Mouse (Mus musculus) midbrain, embryonic 15.5 days (tissue): ENCODE measurements at regions not wholly inside any gene's neighbourhood (a gene's known extent, or its start where the extent isn't known, plus 50 kb on each side); places are given as distances from the start of the nearest gene placed in this dataset.
A peak's percentile ranks its signal among the peaks of the same experiment; 100 is the strongest.

Experiments used
- ATAC-seq: fragments of 200-750 bp; cut with Nextera tagmentation; replicated peaks from 2 replicates; pipeline ENCODE4 v1.8.0; 2017; ENCODE audit warnings: moderate TSS enrichment
- H3K27ac ChIP-seq: fragments of 300-500 bp; sonication (generic); 2 replicates; pipeline ENCODE4 v1.5.1; 2015; ENCODE audit warnings: mild to moderate bottlenecking, inconsistent platforms
- H3K27me3 ChIP-seq: fragments of 300-500 bp; sonication (generic); replicated peaks from 2 replicates; pipeline ENCODE4 v1.6.1; 2015; ENCODE audit warnings: inconsistent platforms
- H3K36me3 ChIP-seq: fragments of 300-500 bp; sonication (generic); replicated peaks from 2 replicates; pipeline ENCODE4 v1.6.1; 2015; ENCODE audit warnings: inconsistent platforms
- H3K4me1 ChIP-seq: fragments of 300-500 bp; sonication (generic); 2 replicates; pipeline ENCODE4 v1.6.1; 2015; ENCODE audit warnings: inconsistent platforms
- H3K4me2 ChIP-seq: fragments of 300-500 bp; sonication (generic); 2 replicates; pipeline ENCODE4 v1.6.1; 2015; ENCODE audit warnings: inconsistent platforms, mild to moderate bottlenecking, moderate library complexity
- H3K4me3 ChIP-seq: fragments of 300-500 bp; sonication (generic); 2 replicates; pipeline ENCODE4 v1.5.1; 2015; ENCODE audit warnings: mild to moderate bottlenecking, inconsistent platforms
- H3K9ac ChIP-seq: fragments of 300-500 bp; sonication (generic); 2 replicates; pipeline ENCODE4 v1.6.1; 2015; ENCODE audit warnings: mild to moderate bottlenecking, inconsistent platforms
- H3K9me3 ChIP-seq: fragments of 300-500 bp; sonication (generic); 2 replicates; pipeline ENCODE4 v1.6.1; 2016; ENCODE audit warnings: inconsistent platforms
- WGBS: fragments of 180-500 bp; shearing (Covaris S2); methylation state at CpG from one replicate; pipeline ENCODE4 v1.1.7; 2015; ENCODE audit warnings: mixed read lengths; 5-methylcytosine and 5-hydroxymethylcytosine counted together

GRCm38 (mm10) chr14:101067082-101067481 is 133.0 kb downstream of the Prr30 start:
- Histone ChIP-seq H3K27me3 (no peaks in the 10 kb centered on the region), H3K4me2 (no peak overlapping the region), H3K9ac (no peak overlapping the region), H3K9me3 (no peaks in the 10 kb centered on the region), H3K27ac (no peak overlapping the region), H3K4me1 (no peaks in the 10 kb centered on the region), H3K4me3 (no peak overlapping the region), H3K36me3 (no peaks in the 10 kb centered on the region)
- WGBS, result 89% methylated on average over 1 of the region's 1 CpGs
- ATAC-seq, result no peak

DNA sequence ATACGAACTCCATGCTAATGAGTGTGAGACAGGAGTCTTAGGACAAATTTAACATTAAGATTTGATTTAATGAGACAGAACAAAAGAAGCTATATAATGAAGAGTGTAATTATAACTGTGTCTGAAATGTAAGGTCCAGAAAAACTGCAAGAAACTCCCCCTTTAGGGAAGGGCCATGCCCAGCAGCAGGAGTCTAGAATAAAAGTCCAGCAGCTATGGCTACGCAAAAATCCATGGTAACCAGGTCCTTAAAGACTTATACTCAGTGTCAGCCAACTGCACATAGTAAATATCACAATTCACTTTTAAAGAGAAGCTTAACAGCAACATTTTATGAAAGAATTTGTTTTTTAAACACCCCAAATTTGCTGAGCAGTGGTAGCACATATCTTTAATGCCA is 143.3 kb downstream of the Prr30 start:
- Histone ChIP-seq H3K4me2 (no peak overlapping the region), H3K36me3 (no peaks in the 10 kb centered on the region), H3K4me3 (no peak overlapping the region), H3K9me3 (no peaks in the 10 kb centered on the region), H3K9ac (no peak overlapping the region), H3K27ac (no peak overlapping the region), H3K27me3 (no peaks in the 10 kb centered on the region), H3K4me1 (no peaks in the 10 kb centered on the region)
- 78% methylated on average over 2 of the region's 2 CpGs for WGBS
- no peak for ATAC-seq

- Histone ChIP-seq H3K27me3 (no peaks in the 10 kb centered on the region), H3K4me1 (no peaks in the 10 kb centered on the region), H3K9ac (no peak overlapping the region), H3K4me3 (no peak overlapping the region), H3K9me3 (no peaks in the 10 kb centered on the region), H3K36me3 (no peaks in the 10 kb centered on the region), H3K27ac (no peak overlapping the region), H3K4me2 (no peak overlapping the region)
- WGBS, result 33% methylated on average over 3 of the region's 3 CpGs
- ATAC-seq, result peak; percentile 59
Observed at GRCm38 (mm10) chr14:101055915-101056314, 144.2 kb downstream of the Prr30 start.

- Histone ChIP-seq H3K4me1 (no peaks in the 10 kb centered on the region), H3K4me2 (no peak overlapping the region), H3K9ac (no peak overlapping the region), H3K27me3 (no peaks in the 10 kb centered on the region), H3K9me3 (no peaks in the 10 kb centered on the region), H3K4me3 (no peak overlapping the region), H3K36me3 (no peaks in the 10 kb centered on the region), H3K27ac (no peak overlapping the region)
- no peak for ATAC-seq
- 62% methylated on average over 4 of the region's 4 CpGs for WGBS
Observed at GRCm38 (mm10) chr14:101054786-101055185, 145.3 kb downstream of the Prr30 start.

DNA sequence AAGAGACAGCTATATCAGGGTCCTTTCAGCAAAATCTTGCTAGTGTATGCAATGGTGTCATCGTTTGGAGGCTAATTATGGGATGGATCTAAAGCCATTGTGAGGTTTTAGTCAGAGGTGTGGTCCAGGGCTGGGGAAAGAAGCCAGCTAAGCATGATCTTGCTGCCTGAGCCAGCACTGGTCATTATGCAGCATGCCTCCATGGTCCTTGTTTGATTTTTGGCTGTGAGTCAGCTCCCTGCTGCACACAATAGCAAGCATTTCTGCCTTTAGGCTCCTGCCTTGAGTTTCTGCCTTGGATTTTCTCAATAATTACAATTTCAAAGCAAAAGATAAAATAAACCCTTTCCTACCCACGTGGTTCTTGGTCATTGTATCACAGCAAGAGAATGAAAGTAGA is 147.4 kb downstream of the Prr30 start:
- no peaks in the 10 kb centered on the region for H3K36me3 ChIP-seq
- no peak overlapping the region for H3K27ac ChIP-seq
- ATAC-seq, result no peak
- H3K9ac ChIP-seq, result no peak overlapping the region
- no peaks in the 10 kb centered on the region for H3K4me1 ChIP-seq
- no peaks in the 10 kb centered on the region for H3K27me3 ChIP-seq
- H3K4me2 ChIP-seq, result no peak overlapping the region
- H3K4me3 ChIP-seq, result no peak overlapping the region
- no peaks in the 10 kb centered on the region for H3K9me3 ChIP-seq
- WGBS, result 60% methylated on average over 2 of the region's 2 CpGs

GRCm38 (mm10) chr14:101050212-101050611 is 149.9 kb downstream of the Prr30 start:
- ATAC-seq, result no peak
- WGBS, result 94% methylated on average over 2 of the region's 2 CpGs
- H3K9me3 ChIP-seq, result no peaks in the 10 kb centered on the region
- H3K27ac ChIP-seq, result no peak overlapping the region
- H3K36me3 ChIP-seq, result no peaks in the 10 kb centered on the region
- H3K27me3 ChIP-seq, result no peaks in the 10 kb centered on the region
- no peaks in the 10 kb centered on the region for H3K4me1 ChIP-seq
- H3K9ac ChIP-seq, result no peak overlapping the region
- no peak overlapping the region for H3K4me3 ChIP-seq
- H3K4me2 ChIP-seq, result no peak overlapping the region

GRCm38 (mm10) chr14:101049664-101050203 is 150.4 kb downstream of the Prr30 start:
- no peak overlapping the region for H3K27ac ChIP-seq
- no peaks in the 10 kb centered on the region for H3K4me1 ChIP-seq
- H3K9ac ChIP-seq, result no peak overlapping the region
- 87% methylated on average over 4 of the region's 4 CpGs for WGBS
- no peaks in the 10 kb centered on the region for H3K36me3 ChIP-seq
- H3K4me3 ChIP-seq, result no peak overlapping the region
- H3K27me3 ChIP-seq, result no peaks in the 10 kb centered on the region
- H3K9me3 ChIP-seq, result no peaks in the 10 kb centered on the region
- ATAC-seq, result no peak
- H3K4me2 ChIP-seq, result no peak overlapping the region

- no peaks in the 10 kb centered on the region for H3K4me1 ChIP-seq
- H3K9me3 ChIP-seq, result no peaks in the 10 kb centered on the region
- H3K9ac ChIP-seq, result no peak overlapping the region
- H3K36me3 ChIP-seq, result no peaks in the 10 kb centered on the region
- no peaks in the 10 kb centered on the region for H3K27me3 ChIP-seq
- no peak overlapping the region for H3K4me3 ChIP-seq
- ATAC-seq, result no peak
- H3K4me2 ChIP-seq, result no peak overlapping the region
- H3K27ac ChIP-seq, result no peak overlapping the region
- WGBS, result 82% methylated on average over 4 of the region's 4 CpGs
Observed at GRCm38 (mm10) chr14:101043494-101043893, 156.6 kb downstream of the Prr30 start.

DNA sequence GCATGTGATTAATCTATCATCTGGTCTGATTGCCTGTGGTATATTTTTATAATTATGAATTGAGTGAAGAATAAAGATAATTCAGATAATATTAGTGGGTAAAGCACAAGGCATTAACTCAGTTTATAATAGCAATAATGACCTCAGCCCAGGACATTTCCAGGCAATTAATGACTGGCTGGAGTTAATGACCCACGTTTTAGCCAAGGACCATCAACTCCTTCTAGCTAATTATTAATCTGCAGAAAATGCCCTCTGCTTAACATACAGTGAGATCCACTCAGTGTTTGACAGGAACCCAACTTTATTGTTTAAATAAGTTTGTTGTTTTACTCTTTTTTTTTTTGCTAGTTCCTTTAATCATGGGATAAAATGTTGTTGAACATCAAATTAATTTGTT is 199.1 kb downstream of the Prr30 start:
- Histone ChIP-seq H3K4me3 (no peak overlapping the region), H3K4me1 (no peaks in the 10 kb centered on the region), H3K36me3 (no peaks in the 10 kb centered on the region), H3K9me3 (no peaks in the 10 kb centered on the region), H3K9ac (no peak overlapping the region), H3K27me3 (no peaks in the 10 kb centered on the region), H3K4me2 (no peak overlapping the region), H3K27ac (no peak overlapping the region)
- ATAC-seq, result no peak
- 65% methylated on average over 1 of the region's 1 CpGs for WGBS

- H3K27me3 ChIP-seq, result no peaks in the 10 kb centered on the region
- 92% methylated on average over 5 of the region's 5 CpGs for WGBS
- H3K36me3 ChIP-seq, result no peaks in the 10 kb centered on the region
- no peaks in the 10 kb centered on the region for H3K4me1 ChIP-seq
- no peaks in the 10 kb centered on the region for H3K9me3 ChIP-seq
- ATAC-seq, result no peak
- H3K4me3 ChIP-seq, result no peak overlapping the region
- no peak overlapping the region for H3K9ac ChIP-seq
- H3K27ac ChIP-seq, result no peak overlapping the region
- no peak overlapping the region for H3K4me2 ChIP-seq
Observed at GRCm38 (mm10) chr14:100980754-100981153, 219.4 kb downstream of the Prr30 start.

DNA sequence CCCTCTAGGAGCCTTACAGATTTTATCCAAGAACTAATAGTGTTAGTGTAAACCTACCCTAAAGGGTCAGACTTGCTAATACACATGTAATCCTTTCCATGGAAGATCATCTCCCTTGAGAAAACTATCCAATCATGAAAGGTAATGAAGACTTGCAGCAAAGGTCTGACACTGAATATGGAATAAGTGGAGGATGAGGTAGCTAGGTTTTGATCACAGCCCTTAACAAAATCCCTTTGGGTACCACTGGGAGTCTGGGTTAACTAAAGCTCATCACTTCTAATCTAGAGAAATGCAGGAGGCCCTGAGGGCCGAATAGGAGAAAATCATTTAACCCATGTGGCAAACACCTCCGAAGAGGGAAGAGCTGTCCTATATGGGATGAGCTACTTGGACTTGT is 221.6 kb downstream of the Prr30 start:
- Histone ChIP-seq H3K27me3 (no peaks in the 10 kb centered on the region), H3K4me2 (no peak overlapping the region), H3K9me3 (no peaks in the 10 kb centered on the region), H3K36me3 (no peaks in the 10 kb centered on the region), H3K27ac (no peak overlapping the region), H3K9ac (no peak overlapping the region), H3K4me1 (no peaks in the 10 kb centered on the region), H3K4me3 (no peak overlapping the region)
- WGBS, result 60% methylated on average over 2 of the region's 2 CpGs
- no peak for ATAC-seq

GRCm38 (mm10) chr14:100970970-100971369 is 229.2 kb downstream of the Prr30 start:
- Histone ChIP-seq H3K27me3 (no peaks in the 10 kb centered on the region), H3K4me2 (no peak overlapping the region), H3K27ac (no peak overlapping the region), H3K9me3 (no peaks in the 10 kb centered on the region), H3K9ac (no peak overlapping the region), H3K4me3 (no peak overlapping the region), H3K36me3 (no peaks in the 10 kb centered on the region), H3K4me1 (no peaks in the 10 kb centered on the region)
- 77% methylated on average over 2 of the region's 2 CpGs for WGBS
- no peak for ATAC-seq

DNA sequence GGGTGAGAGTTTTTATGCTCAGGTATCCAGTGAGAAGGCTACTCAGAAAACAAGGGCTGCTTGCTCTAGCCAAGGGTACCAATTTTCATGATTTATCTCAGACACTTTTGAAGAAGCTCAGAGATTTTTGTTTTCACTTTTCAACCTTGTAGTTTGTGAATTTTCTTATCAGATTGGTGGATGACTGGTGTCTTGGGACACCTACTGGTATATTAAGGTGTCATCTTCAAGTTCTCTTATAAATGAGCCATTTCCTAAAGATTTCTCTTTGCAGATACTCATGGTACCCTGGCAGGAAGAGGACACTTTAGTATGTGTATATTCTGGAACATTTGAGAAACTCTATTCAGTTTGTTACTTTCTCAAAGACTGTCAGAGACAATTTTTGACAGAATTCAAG is 239.9 kb downstream of the Prr30 start:
- ATAC-seq, result no peak
- no peak overlapping the region for H3K27ac ChIP-seq
- H3K4me3 ChIP-seq, result no peak overlapping the region
- no peaks in the 10 kb centered on the region for H3K9me3 ChIP-seq
- no peaks in the 10 kb centered on the region for H3K4me1 ChIP-seq
- no peaks in the 10 kb centered on the region for H3K27me3 ChIP-seq
- H3K4me2 ChIP-seq, result no peak overlapping the region
- no peak overlapping the region for H3K9ac ChIP-seq
- no peaks in the 10 kb centered on the region for H3K36me3 ChIP-seq
